Mouse (Mus musculus): ENCODE data around the gene Ppp3ca. TPM values are rescaled to one million over a fixed set of nuclear protein-coding genes. Genes with fewer than 3 reads are reported as not detected.

The Ppp3ca gene
- polyA plus RNA-seq, 1 experiment, result 25.3 TPM

DNA sequence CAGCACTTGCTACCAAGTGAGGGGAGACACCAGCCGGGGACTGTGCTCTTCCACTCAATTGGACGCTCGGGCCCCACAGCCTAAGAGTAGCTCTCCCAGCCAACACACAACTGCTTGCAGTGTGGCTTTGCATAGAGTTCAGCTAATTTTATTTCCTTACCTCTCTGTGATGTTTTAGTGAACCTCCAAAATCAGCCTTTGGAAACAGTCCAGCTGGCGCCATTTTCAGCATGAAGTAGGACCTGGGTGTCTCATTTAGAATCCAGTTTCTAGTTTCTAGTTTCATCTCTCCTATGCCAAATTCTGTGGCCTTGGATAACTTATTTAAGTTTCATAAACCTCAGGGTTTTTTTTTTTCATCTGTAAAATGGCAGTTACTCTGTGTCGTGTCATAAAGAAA lies 296.9 kb downstream of the Ppp3ca start:
- no peak for TF ChIP-seq POLR2A (IDR thresholded peaks at IDR 0.05; ENCODE audit: low read depth, low read length)
- TF ChIP-seq CTCF (IDR thresholded peaks at IDR 0.05; ENCODE audit: extremely low read depth, insufficient read length, insufficient replicate concordance, low read depth, low read length), result no peak
- no peaks in the 10 kb centered on the region for H3K27me3 ChIP-seq (ENCODE audit: control insufficient read depth, insufficient read depth, low read length)
- no peak overlapping the region for H3K27ac ChIP-seq (ENCODE audit: insufficient read depth, low read depth, low read length)
- H3K36me3 ChIP-seq (ENCODE audit: control insufficient read depth, insufficient read depth, low read length), result no peaks in the 10 kb centered on the region
- no peaks in the 10 kb centered on the region; the same call in 1 of the 2 replicates for H3K4me1 ChIP-seq (ENCODE audit: control insufficient read depth, insufficient read depth, insufficient read length, low read length)
- H3K4me3 ChIP-seq (ENCODE audit: low read depth, low read length), result no peak overlapping the region
- WGBS, result 96% methylated on average over 5 of the region's 5 CpGs

GRCm38 (mm10) chr3:136967510-136967909 lies 297.6 kb downstream of the Ppp3ca start:
- no peaks in the 10 kb centered on the region for H3K36me3 ChIP-seq (ENCODE audit: control insufficient read depth, insufficient read depth, low read length)
- no peak for TF ChIP-seq CTCF (IDR thresholded peaks at IDR 0.05; ENCODE audit: extremely low read depth, insufficient read length, insufficient replicate concordance, low read depth, low read length)
- TF ChIP-seq POLR2A (IDR thresholded peaks at IDR 0.05; ENCODE audit: low read depth, low read length), result no peak
- H3K4me1 ChIP-seq (ENCODE audit: control insufficient read depth, insufficient read depth, insufficient read length, low read length), result no peaks in the 10 kb centered on the region
- no peak overlapping the region for H3K4me3 ChIP-seq (ENCODE audit: low read depth, low read length)
- no peaks in the 10 kb centered on the region for H3K27me3 ChIP-seq (ENCODE audit: control insufficient read depth, insufficient read depth, low read length)
- WGBS, result 88% methylated on average over 2 of the region's 2 CpGs
- no peak overlapping the region for H3K27ac ChIP-seq (ENCODE audit: insufficient read depth, low read depth, low read length)

GRCm38 (mm10) chr3:136969796-136970195 lies 299.9 kb downstream of the Ppp3ca start:
- no peaks in the 10 kb centered on the region for H3K27me3 ChIP-seq (ENCODE audit: control insufficient read depth, insufficient read depth, low read length)
- 9% methylated on average over 4 of the region's 4 CpGs for WGBS
- no peak for TF ChIP-seq CTCF (IDR thresholded peaks at IDR 0.05; ENCODE audit: extremely low read depth, insufficient read length, insufficient replicate concordance, low read depth, low read length)
- TF ChIP-seq POLR2A (IDR thresholded peaks at IDR 0.05; ENCODE audit: low read depth, low read length), result no peak

DNA sequence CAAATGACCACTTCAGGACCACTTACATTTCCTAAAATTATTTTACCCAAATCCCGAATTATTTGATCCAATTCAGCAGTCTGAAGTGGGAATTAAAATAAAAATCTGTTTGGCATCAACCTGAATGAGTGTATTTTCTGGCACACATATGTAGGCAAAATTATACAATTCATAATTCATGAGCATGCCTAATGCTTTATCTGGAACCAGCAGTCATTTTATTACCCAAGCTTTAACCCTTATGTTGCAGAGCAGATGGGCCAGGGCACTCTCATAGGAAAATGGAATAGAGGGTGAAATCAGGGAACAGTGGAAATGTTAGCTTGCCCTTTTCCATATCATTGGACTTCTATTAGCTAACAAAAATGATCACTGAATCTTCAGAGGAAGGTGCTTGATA lies 307.9 kb downstream of the Ppp3ca start:
- H3K4me1 ChIP-seq (ENCODE audit: control insufficient read depth, insufficient read depth, insufficient read length, low read length), result no peaks in the 10 kb centered on the region
- no peak overlapping the region for H3K4me3 ChIP-seq (ENCODE audit: low read depth, low read length)
- no peaks in the 10 kb centered on the region for H3K36me3 ChIP-seq (ENCODE audit: control insufficient read depth, insufficient read depth, low read length)
- no peak for TF ChIP-seq CTCF (IDR thresholded peaks at IDR 0.05; ENCODE audit: extremely low read depth, insufficient read length, insufficient replicate concordance, low read depth, low read length)
- no peak for TF ChIP-seq POLR2A (IDR thresholded peaks at IDR 0.05; ENCODE audit: low read depth, low read length)
- WGBS, result 67% methylated on average over 1 of the region's 1 CpGs
- no peak overlapping the region for H3K27ac ChIP-seq (ENCODE audit: insufficient read depth, low read depth, low read length)
- H3K27me3 ChIP-seq (ENCODE audit: control insufficient read depth, insufficient read depth, low read length), result no peaks in the 10 kb centered on the region

More at GRCm38 (mm10) chr3:136969796-136970195, 299.9 kb downstream of the Ppp3ca start:
- no peaks in the 10 kb centered on the region for H3K4me1 ChIP-seq (ENCODE audit: control insufficient read depth, insufficient read depth, insufficient read length, low read length)
- H3K27ac ChIP-seq (ENCODE audit: insufficient read depth, low read depth, low read length), result no peak overlapping the region
- H3K36me3 ChIP-seq (ENCODE audit: control insufficient read depth, insufficient read depth, low read length), result no peaks in the 10 kb centered on the region
- no peak overlapping the region for H3K4me3 ChIP-seq (ENCODE audit: low read depth, low read length)

DNA sequence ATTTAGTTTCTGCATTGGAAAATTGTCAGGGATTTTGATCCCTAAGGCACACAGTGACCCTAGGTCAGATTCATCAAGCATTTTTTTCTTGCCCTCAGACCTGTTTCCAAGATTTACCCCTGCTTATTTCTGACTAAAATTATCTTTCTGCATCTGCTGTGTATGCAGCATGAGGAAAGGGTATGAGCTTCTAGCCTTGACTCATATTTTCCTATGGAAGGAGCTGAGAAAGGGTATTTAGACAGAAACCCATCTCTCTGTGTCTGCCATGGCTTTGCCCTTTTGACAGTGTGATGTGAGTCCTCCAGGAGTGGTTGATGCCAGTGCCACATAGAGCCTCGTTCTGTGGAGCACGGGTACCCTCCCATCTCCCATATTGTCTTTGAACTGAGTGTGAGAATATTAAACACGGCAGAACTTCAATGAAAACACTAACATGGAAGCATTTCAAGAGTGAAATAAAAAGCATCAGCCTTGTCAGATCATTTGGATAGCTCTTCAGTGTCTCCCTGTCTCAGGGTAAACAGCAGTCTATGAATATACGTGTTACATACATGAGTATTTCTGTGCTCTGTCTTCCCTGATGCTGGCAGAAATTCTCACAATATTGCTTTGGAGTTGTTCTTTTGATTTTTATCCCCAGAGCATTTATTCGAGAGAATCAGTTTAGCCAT lies 311.1 kb downstream of the Ppp3ca start:
- H3K27me3 ChIP-seq (ENCODE audit: control insufficient read depth, insufficient read depth, low read length), result no peaks in the 10 kb centered on the region
- no peak overlapping the region for H3K27ac ChIP-seq (ENCODE audit: insufficient read depth, low read depth, low read length)
- no peak for TF ChIP-seq CTCF (IDR thresholded peaks at IDR 0.05; ENCODE audit: extremely low read depth, insufficient read length, insufficient replicate concordance, low read depth, low read length)
- no peak for TF ChIP-seq POLR2A (IDR thresholded peaks at IDR 0.05; ENCODE audit: low read depth, low read length)
- no peaks in the 10 kb centered on the region for H3K4me1 ChIP-seq (ENCODE audit: control insufficient read depth, insufficient read depth, insufficient read length, low read length)
- no peak overlapping the region for H3K4me3 ChIP-seq (ENCODE audit: low read depth, low read length)
- H3K36me3 ChIP-seq (ENCODE audit: control insufficient read depth, insufficient read depth, low read length), result no peaks in the 10 kb centered on the region
- WGBS, result 86% methylated on average over 5 of the region's 5 CpGs

GRCm38 (mm10) chr3:136981589-136981924 lies 311.6 kb downstream of the Ppp3ca start:
- H3K27ac ChIP-seq (ENCODE audit: insufficient read depth, low read depth, low read length), result peak overlapping the region; percentile 17; the same call in 1 of the 2 replicates
- WGBS, result 88% methylated on average over 4 of the region's 4 CpGs
- H3K4me3 ChIP-seq (ENCODE audit: low read depth, low read length), result no peak overlapping the region
- H3K4me1 ChIP-seq (ENCODE audit: control insufficient read depth, insufficient read depth, insufficient read length, low read length), result no peaks in the 10 kb centered on the region; the same call in 1 of the 2 replicates
- H3K36me3 ChIP-seq (ENCODE audit: control insufficient read depth, insufficient read depth, low read length), result no peaks in the 10 kb centered on the region
- no peaks in the 10 kb centered on the region for H3K27me3 ChIP-seq (ENCODE audit: control insufficient read depth, insufficient read depth, low read length)
- no peak for TF ChIP-seq POLR2A (IDR thresholded peaks at IDR 0.05; ENCODE audit: low read depth, low read length)
- no peak for TF ChIP-seq CTCF (IDR thresholded peaks at IDR 0.05; ENCODE audit: extremely low read depth, insufficient read length, insufficient replicate concordance, low read depth, low read length)

GRCm38 (mm10) chr3:136982021-136982420 lies 312.1 kb downstream of the Ppp3ca start:
- TF ChIP-seq POLR2A (IDR thresholded peaks at IDR 0.05; ENCODE audit: low read depth, low read length), result no peak
- Histone ChIP-seq H3K36me3 (ENCODE audit: control insufficient read depth, insufficient read depth, low read length) (no peaks in the 10 kb centered on the region), H3K4me3 (ENCODE audit: low read depth, low read length) (no peak overlapping the region), H3K27me3 (ENCODE audit: control insufficient read depth, insufficient read depth, low read length) (no peaks in the 10 kb centered on the region), H3K27ac (ENCODE audit: insufficient read depth, low read depth, low read length) (peak overlapping the region; percentile 17; the same call in 1 of the 2 replicates), H3K4me1 (ENCODE audit: control insufficient read depth, insufficient read depth, insufficient read length, low read length) (no peaks in the 10 kb centered on the region; the same call in 1 of the 2 replicates)
- 64% methylated on average over 11 of the region's 11 CpGs for WGBS

Measured in small intestine, adult 2 months (tissue).